Mouse (Mus musculus) heart, adult 18-20 months (tissue): ENCODE measurements at regions not wholly inside any gene's neighbourhood (a gene's known extent, or its start where the extent isn't known, plus 50 kb on each side); places are given as distances from the start of the nearest gene placed in this dataset.

Experiments
- DNase-seq, 2 experiments: peaks; one replicate each; pipeline ENCODE4 v3.0.0; 2021 to 2022; ENCODE audit warnings: mixed read lengths in 1 of 2

- DNase-seq, result no peak
Observed at GRCm38 (mm10) chr14:98520966-98521365, 351.4 kb upstream of the Dach1 start.

- DNase-seq, result peak in 1 of 2 experiments; percentile 10
Observed at GRCm38 (mm10) chr14:98505321-98505720, 335.8 kb upstream of the Dach1 start.

- DNase-seq, result no peak
Observed at GRCm38 (mm10) chr14:98477416-98477815, 307.9 kb upstream of the Dach1 start.

GRCm38 (mm10) chr14:98471803-98472509 lies 302.4 kb upstream of the Dach1 start:
- DNase-seq, result no peak

GRCm38 (mm10) chr14:98454461-98454860 lies 284.9 kb upstream of the Dach1 start:
- DNase-seq, result no peak

- no peak for DNase-seq
Observed at GRCm38 (mm10) chr14:98452191-98452590, 282.6 kb upstream of the Dach1 start.

- DNase-seq, result no peak
Observed at GRCm38 (mm10) chr14:98449568-98449967, 280.0 kb upstream of the Dach1 start.

- DNase-seq, result no peak
Observed at GRCm38 (mm10) chr14:98442411-98442810, 272.8 kb upstream of the Dach1 start.

- DNase-seq, result no peak
Observed at GRCm38 (mm10) chr14:98441954-98442353, 272.4 kb upstream of the Dach1 start.

- no peak for DNase-seq
Observed at GRCm38 (mm10) chr14:98431959-98432358, 262.4 kb upstream of the Dach1 start.

- DNase-seq, result no peak
Observed at GRCm38 (mm10) chr14:98417719-98418118, 248.2 kb upstream of the Dach1 start.

- DNase-seq, result no peak
Observed at GRCm38 (mm10) chr14:98414201-98414600, 244.6 kb upstream of the Dach1 start.

GRCm38 (mm10) chr14:98405936-98406635 lies 236.5 kb upstream of the Dach1 start:
- peak in 1 of 2 experiments; percentile 14 for DNase-seq

- DNase-seq, result no peak
Observed at GRCm38 (mm10) chr14:98404026-98404425, 234.5 kb upstream of the Dach1 start.

- no peak for DNase-seq
Observed at GRCm38 (mm10) chr14:98387871-98388270, 218.3 kb upstream of the Dach1 start.
